In genomic region chr15:90987714-90988250, GRCm38 (mm10) we compare ENCODE assay signal across 14 mouse cellular contexts.
DNase-seq lines count a peak whose midpoint lies in the region; ATAC-seq lines count a peak whose summit lies in the region.
"Had no signal": no experiment of that assay in that cellular context is flagged by ENCODE, and none has a peak within 500 bp of the region (broad histone marks: within the 10 kb centered on the region; RNA-seq: fewer than 3 reads in every experiment).

No protein-coding gene starts in this region.

- DNase-seq in heart, adult 11 months, result peak; percentile 76
- DNase-seq in heart, adult 18-20 months, result no peak
- DNase-seq in right cerebral cortex, adult 2 months (ENCODE audit: low spot score in 2 of 2), result peak; percentile 26 to 42
- DNase-seq in right cerebral cortex, postnatal 14 days, result no peak
- DNase-seq in telencephalon, adult 2 months (ENCODE audit: low read depth, low spot score), result peak; percentile 71
- DNase-seq: adrenal gland, adult 2 months; adrenal gland, postnatal 14 days; cerebellum, adult 11-12 months; cerebellum, adult 8-10 months; cerebellum, postnatal 36 days; gastrocnemius, postnatal 25 days had no signal

- ATAC-seq in erythroid progenitor cell, adult 5-6 weeks (replicated peaks; ENCODE audit: low FRiP score, poor library complexity, severe bottlenecking), result no peak
- ATAC-seq: CD4-positive, CD25-positive, alpha-beta regulatory T cell, adult 4 months; forebrain, embryonic 15.5 days had no signal

Comparison
In these comparisons a context has a peak if more than half of its experiments do, and no peak if none do; other contexts are left out.
1. DNase-seq: peak in heart, adult 11 months (single experiment), right cerebral cortex, adult 2 months (2 of 2) and telencephalon, adult 2 months (single experiment); none in heart, adult 18-20 months (0 of 2) and right cerebral cortex, postnatal 14 days (single experiment).